Mouse (Mus musculus) liver, embryonic 11.5 days (tissue): ENCODE measurements around the gene Tjp1. TPM values are rescaled to one million over a fixed set of nuclear protein-coding genes. Genes with fewer than 3 reads are reported as not detected.

Experiments
- ATAC-seq: fragments of 200-750 bp; cut with Nextera tagmentation; replicated peaks from 2 replicates; pipeline ENCODE4 v1.8.0; 2017; ENCODE audit warnings: moderate number of reproducible peaks, mild to moderate bottlenecking, moderate TSS enrichment, moderate library complexity; ENCODE audit not compliant: low FRiP score
- DNase-seq: peaks from one replicate; pipeline ENCODE4 v3.0.0-alpha.2; 2017; ENCODE audit warnings: low spot score
- H3K27ac ChIP-seq: fragments of 300-500 bp; sonication (generic); 2 replicates; pipeline ENCODE4 v1.5.1; 2014; ENCODE audit warnings: mild to moderate bottlenecking, low read depth, low read length, control low read depth
- H3K27me3 ChIP-seq: fragments of 300-500 bp; sonication (generic); replicated peaks from 2 replicates; pipeline ENCODE4 v1.6.1; 2014; ENCODE audit warnings: low read length, mixed read lengths; ENCODE audit not compliant: control insufficient read depth, insufficient read depth
- H3K36me3 ChIP-seq: fragments of 300-500 bp; sonication (generic); 2 replicates; pipeline ENCODE4 v1.6.1; 2014; ENCODE audit warnings: mild to moderate bottlenecking, low read length, moderate library complexity, mixed read lengths; ENCODE audit not compliant: control insufficient read depth, insufficient read depth
- H3K4me1 ChIP-seq: fragments of 300-500 bp; sonication (generic); replicated peaks from 2 replicates; pipeline ENCODE4 v1.6.1; 2014; ENCODE audit warnings: low read length, mixed read lengths; ENCODE audit not compliant: control insufficient read depth, insufficient read depth
- H3K4me2 ChIP-seq: fragments of 300-500 bp; sonication (generic); 2 replicates; pipeline ENCODE4 v1.6.1; 2014; ENCODE audit warnings: mild to moderate bottlenecking, control low read depth, moderate library complexity
- H3K4me3 ChIP-seq: fragments of 300-500 bp; sonication (generic); 2 replicates; pipeline ENCODE4 v1.5.1; 2014; ENCODE audit warnings: low read depth, low read length, control low read depth
- H3K9ac ChIP-seq: fragments of 300-500 bp; sonication (generic); 2 replicates; pipeline ENCODE4 v1.6.1; 2014; ENCODE audit warnings: low read depth, low read length, control low read depth
- H3K9me3 ChIP-seq: fragments of 300-500 bp; sonication (generic); 2 replicates; pipeline ENCODE4 v1.6.1; 2016; ENCODE audit warnings: low read length, inconsistent platforms, mixed read lengths; ENCODE audit not compliant: control insufficient read depth
- WGBS: fragments of 180-500 bp; shearing (Covaris S2); extraction: QIAGEN DNeasy Blood & Tissue Kit; methylation state at CpG from one replicate; pipeline ENCODE4 v1.1.7; 2014; 5-methylcytosine and 5-hydroxymethylcytosine counted together
- polyA plus RNA-seq: library from polyadenylated mRNA; unstranded; fragments of >200 nt; fragmentation: Nextera tagmentation; extraction: Ambion mirVana; gene quantifications from 2 replicates; pipeline ENCODE4 v1.2.1, GENCODE M21; 2014

The Tjp1 gene
- polyA plus RNA-seq, 1 experiment from 2014 or later = 14.4 TPM

DNA sequence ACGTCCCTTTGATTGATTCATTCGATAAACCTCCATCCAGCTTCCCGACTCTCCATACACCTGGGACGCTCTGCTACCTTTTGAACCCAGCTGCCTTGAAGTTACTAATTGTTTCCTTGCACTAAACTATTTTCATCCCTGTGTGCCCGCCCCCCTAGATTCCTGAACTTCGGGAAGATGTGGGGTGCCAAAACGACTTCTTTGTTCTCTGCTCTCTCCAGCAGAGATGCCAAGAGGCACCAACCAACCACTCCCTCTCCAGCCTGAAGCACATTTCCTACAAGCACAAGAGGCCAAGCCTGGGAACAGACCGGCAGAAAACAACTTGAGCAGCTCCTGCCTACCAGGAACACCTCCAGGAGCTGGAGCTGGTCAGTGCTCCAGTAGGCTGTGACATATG lies 57.4 kb downstream of the Tjp1 start:
- Histone ChIP-seq H3K4me3 (no peak overlapping the region), H3K4me1 (peaks cover 6% of the 10 kb centered on the region), H3K27ac (no peak overlapping the region), H3K36me3 (no peaks in the 10 kb centered on the region), H3K9ac (no peak overlapping the region), H3K9me3 (no peaks in the 10 kb centered on the region), H3K4me2 (no peak overlapping the region), H3K27me3 (no peaks in the 10 kb centered on the region)
- DNase-seq (no peak), ATAC-seq (no peak)
- WGBS = 31% methylated on average over 8 of the region's 8 CpGs

GRCm38 (mm10) chr7:65469666-65470065 lies 57.9 kb downstream of the Tjp1 start:
- Histone ChIP-seq H3K27me3 (no peaks in the 10 kb centered on the region), H3K36me3 (no peaks in the 10 kb centered on the region), H3K4me2 (no peak overlapping the region), H3K27ac (no peak overlapping the region), H3K4me3 (no peak overlapping the region), H3K9ac (no peak overlapping the region), H3K4me1 (peaks cover 6% of the 10 kb centered on the region), H3K9me3 (no peaks in the 10 kb centered on the region)
- DNase-seq (no peak), ATAC-seq (no peak)
- 5% methylated on average over 6 of the region's 6 CpGs for WGBS

- 86% methylated on average over 8 of the region's 8 CpGs for WGBS
- Histone ChIP-seq H3K9me3 (no peaks in the 10 kb centered on the region), H3K4me1 (peaks cover 6% of the 10 kb centered on the region), H3K9ac (no peak overlapping the region), H3K4me2 (no peak overlapping the region), H3K27me3 (no peaks in the 10 kb centered on the region), H3K27ac (no peak overlapping the region), H3K36me3 (no peaks in the 10 kb centered on the region), H3K4me3 (no peak overlapping the region)
- no peak for DNase-seq
- no peak for ATAC-seq
These were observed 59.4 kb downstream of the Tjp1 start for GRCm38 (mm10) chr7:65468191-65468590.

GRCm38 (mm10) chr7:65467306-65468021 lies 60.1 kb downstream of the Tjp1 start:
- DNase-seq (no peak), ATAC-seq (no peak)
- Histone ChIP-seq H3K27me3 (no peaks in the 10 kb centered on the region), H3K4me1 (peaks cover 6% of the 10 kb centered on the region), H3K9me3 (no peaks in the 10 kb centered on the region), H3K9ac (no peak overlapping the region), H3K4me2 (no peak overlapping the region), H3K4me3 (no peak overlapping the region), H3K36me3 (no peaks in the 10 kb centered on the region), H3K27ac (no peak overlapping the region)
- WGBS = 69% methylated on average over 4 of the region's 4 CpGs

GRCm38 (mm10) chr7:65466137-65466536 lies 61.4 kb downstream of the Tjp1 start:
- no peak for DNase-seq

DNA sequence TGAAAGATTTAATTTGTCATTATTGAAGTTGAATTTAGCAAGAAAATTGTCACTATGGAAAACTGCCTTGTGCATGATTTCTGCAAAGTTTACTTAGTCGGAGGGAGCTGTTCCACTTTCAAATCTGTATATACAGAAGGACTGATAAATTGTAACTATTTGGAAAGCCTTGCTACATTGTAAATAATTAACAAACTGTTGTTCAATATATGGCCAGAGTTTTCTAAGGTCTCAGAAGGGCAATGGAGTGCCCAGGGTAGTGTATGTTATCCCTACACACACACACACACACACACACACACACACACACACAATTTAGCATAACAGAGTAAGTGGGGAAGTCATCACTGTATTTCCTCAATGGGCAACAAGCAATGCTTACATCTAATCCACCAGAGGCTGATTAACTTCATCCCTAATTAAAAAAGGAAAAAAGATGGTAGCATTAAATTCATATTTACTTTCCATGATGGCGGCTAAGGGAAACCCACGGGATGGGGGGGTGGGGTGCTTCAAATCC lies 63.0 kb downstream of the Tjp1 start:
- no peaks in the 10 kb centered on the region for H3K27me3 ChIP-seq
- H3K9me3 ChIP-seq = no peaks in the 10 kb centered on the region
- 79% methylated on average over 3 of the region's 3 CpGs for WGBS
- peaks cover 6% of the 10 kb centered on the region for H3K4me1 ChIP-seq
- ATAC-seq (no peak), DNase-seq (no peak)
- H3K4me3 ChIP-seq = no peak overlapping the region
- H3K36me3 ChIP-seq = no peaks in the 10 kb centered on the region
- H3K9ac ChIP-seq = no peak overlapping the region
- no peak overlapping the region for H3K27ac ChIP-seq
- no peak overlapping the region for H3K4me2 ChIP-seq

More at GRCm38 (mm10) chr7:65466137-65466536, 61.4 kb downstream of the Tjp1 start:
- H3K36me3 ChIP-seq = no peaks in the 10 kb centered on the region
- H3K4me3 ChIP-seq = no peak overlapping the region
- no peak overlapping the region for H3K27ac ChIP-seq
- ATAC-seq = no peak
- H3K9ac ChIP-seq = no peak overlapping the region
- H3K27me3 ChIP-seq = no peaks in the 10 kb centered on the region
- H3K4me1 ChIP-seq = peaks cover 6% of the 10 kb centered on the region
- 29% methylated on average over 11 of the region's 11 CpGs for WGBS
- H3K4me2 ChIP-seq = no peak overlapping the region
- no peaks in the 10 kb centered on the region for H3K9me3 ChIP-seq

DNA sequence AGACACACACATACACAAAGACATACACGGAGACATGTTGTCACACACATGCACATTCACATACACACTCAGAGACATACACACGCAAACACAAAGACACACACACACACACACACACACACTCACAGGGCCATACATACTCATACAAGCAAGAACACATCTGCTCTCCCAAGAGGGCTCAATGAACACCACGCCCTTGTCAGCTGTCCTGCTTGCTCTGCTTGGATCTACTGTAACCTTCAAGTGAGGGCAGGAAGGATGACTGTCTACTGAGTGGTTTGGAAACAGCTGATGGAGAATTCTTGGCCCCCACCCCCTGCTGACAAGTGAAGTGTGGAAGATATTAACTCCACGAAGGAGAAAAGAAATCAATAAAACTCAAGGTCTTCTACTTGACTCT lies 64.1 kb downstream of the Tjp1 start:
- Histone ChIP-seq H3K27me3 (no peaks in the 10 kb centered on the region), H3K27ac (no peak overlapping the region), H3K36me3 (no peaks in the 10 kb centered on the region), H3K9ac (no peak overlapping the region), H3K4me2 (no peak overlapping the region), H3K9me3 (no peaks in the 10 kb centered on the region), H3K4me3 (no peak overlapping the region), H3K4me1 (peaks cover 4% of the 10 kb centered on the region; the same call in 1 of the 2 replicates)
- no peak for ATAC-seq
- 76% methylated on average over 4 of the region's 4 CpGs for WGBS
- DNase-seq = no peak

- Histone ChIP-seq H3K4me3 (no peak overlapping the region), H3K9me3 (no peaks in the 10 kb centered on the region), H3K4me2 (no peak overlapping the region), H3K36me3 (no peaks in the 10 kb centered on the region), H3K9ac (no peak overlapping the region), H3K4me1 (no peaks in the 10 kb centered on the region), H3K27me3 (no peaks in the 10 kb centered on the region), H3K27ac (no peak overlapping the region)
- DNase-seq = no peak
- WGBS = 88% methylated on average over 1 of the region's 1 CpGs
- ATAC-seq = no peak
These were observed 66.2 kb downstream of the Tjp1 start for GRCm38 (mm10) chr7:65461412-65461811.

DNA sequence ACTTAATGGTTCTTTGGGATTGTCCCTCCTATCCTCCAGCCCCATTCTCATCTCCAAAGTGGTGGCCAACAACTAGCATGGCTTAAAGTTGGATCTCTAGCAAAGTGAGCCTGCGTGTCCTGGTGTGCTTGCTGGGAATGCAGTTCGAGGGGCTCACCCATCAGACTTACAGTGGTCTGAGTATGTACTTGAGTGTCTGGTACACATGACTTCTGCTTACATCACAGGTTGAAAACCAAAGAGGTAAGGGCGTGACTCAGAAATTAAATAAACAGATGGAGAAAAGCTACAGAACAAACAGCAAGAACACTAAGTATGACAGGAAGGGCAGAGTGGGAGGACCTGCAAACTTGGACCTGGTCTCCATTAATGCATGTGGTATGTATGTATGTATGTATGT lies 67.4 kb downstream of the Tjp1 start:
- no peak overlapping the region for H3K9ac ChIP-seq
- H3K36me3 ChIP-seq = no peaks in the 10 kb centered on the region
- ATAC-seq (no peak), DNase-seq (no peak)
- H3K27me3 ChIP-seq = no peaks in the 10 kb centered on the region
- H3K9me3 ChIP-seq = no peaks in the 10 kb centered on the region
- no peaks in the 10 kb centered on the region for H3K4me1 ChIP-seq
- no peak overlapping the region for H3K4me2 ChIP-seq
- no peak overlapping the region for H3K27ac ChIP-seq
- 78% methylated on average over 3 of the region's 3 CpGs for WGBS
- H3K4me3 ChIP-seq = no peak overlapping the region
